Mouse (Mus musculus) MEL (cell line): ENCODE measurements around the gene Fhit. TPM values are rescaled to one million over a fixed set of nuclear protein-coding genes. Genes with fewer than 3 reads are reported as not detected.
A peak's percentile ranks its signal among the peaks of the same experiment; 100 is the strongest.

Source experiments
- DNase-seq: peaks from one replicate; pipeline ENCODE4 v3.0.0; 2011; ENCODE audit warnings: low read depth, low spot score
- H3K27ac ChIP-seq: 2 replicates; pipeline ENCODE4 v1.5.1; 2012; ENCODE audit warnings: low read depth, mild to moderate bottlenecking, control low read depth, low read length, moderate library complexity; ENCODE audit not compliant: control insufficient read depth
- H3K27me3 ChIP-seq, 2 experiments: fragments of 150-350 bp in 1 of 2; sonication (generic) in 1 of 2; 2 replicates each; pipeline ENCODE4 v1.6.1; 2012; ENCODE audit warnings: low read length in 2 of 2, mild to moderate bottlenecking in 2 of 2, improper control_type of control experiment in 1 of 2, moderate library complexity in 1 of 2; ENCODE audit not compliant: insufficient read depth in 2 of 2, control insufficient read depth in 1 of 2
- H3K36me3 ChIP-seq, 2 experiments: 2 replicates each; pipeline ENCODE4 v1.6.1; 2012 to 2014; ENCODE audit warnings: low read length in 2 of 2, improper control_type of control experiment in 1 of 2, inconsistent platforms in 1 of 2, mild to moderate bottlenecking in 1 of 2; ENCODE audit not compliant: insufficient read depth in 2 of 2, control insufficient read depth in 1 of 2
- H3K4me1 ChIP-seq, 2 experiments: fragments of 150-350 bp in 1 of 2; sonication (generic) in 1 of 2; 2 replicates each; pipeline ENCODE4 v1.6.1; 2012; ENCODE audit warnings: low read length in 2 of 2, improper control_type of control experiment in 1 of 2, mild to moderate bottlenecking in 1 of 2; ENCODE audit not compliant: insufficient read depth in 2 of 2, control insufficient read depth in 1 of 2
- H3K4me3 ChIP-seq, 2 experiments: fragments of 150-350 bp in 1 of 2; sonication (generic) in 1 of 2; 2 replicates each; pipeline ENCODE4 v1.5.1; 2012; ENCODE audit warnings: low read depth in 2 of 2, low read length in 2 of 2, mild to moderate bottlenecking in 2 of 2, moderate library complexity in 2 of 2, control low read depth in 1 of 2, improper control_type of control experiment in 1 of 2; ENCODE audit not compliant: control insufficient read depth in 1 of 2, insufficient read depth in 1 of 2
- H3K79me2 ChIP-seq: 2 replicates; pipeline ENCODE4 v1.6.1; 2012; ENCODE audit warnings: mild to moderate bottlenecking, low read length, moderate library complexity; ENCODE audit not compliant: control insufficient read depth, poor library complexity, insufficient read depth
- H3K9ac ChIP-seq: 2 replicates; pipeline ENCODE4 v1.6.1; 2012; ENCODE audit warnings: low read depth, mild to moderate bottlenecking, control low read depth, low read length, moderate library complexity; ENCODE audit not compliant: control insufficient read depth, poor library complexity, severe bottlenecking
- H3K9me3 ChIP-seq: fragments of 150-350 bp; sonication (generic); replicated peaks from 2 replicates; pipeline ENCODE4 v1.6.1; 2012; ENCODE audit warnings: mild to moderate bottlenecking, low read length, improper control_type of control experiment, moderate library complexity; ENCODE audit not compliant: insufficient read depth
- CTCF ChIP-seq, 3 experiments: IDR thresholded peaks in 2 of 3; conservative IDR thresholded peaks in 1 of 3; 2 replicates each; pipeline ENCODE4 v1.5.1; 2011 to 2012; ENCODE audit warnings: low read length in 3 of 3, low read depth in 2 of 3, mild to moderate bottlenecking in 2 of 3, improper control_type of control experiment in 1 of 3, inconsistent platforms in 1 of 3, mixed read lengths in 1 of 3, moderate library complexity in 1 of 3; ENCODE audit not compliant: control insufficient read depth in 1 of 3, insufficient read depth in 1 of 3, poor library complexity in 1 of 3, severe bottlenecking in 1 of 3
- E2F4 ChIP-seq: IDR thresholded peaks from 2 replicates; pipeline ENCODE4 v1.6.1; 2011; ENCODE audit warnings: low read depth, low read length, improper control_type of control experiment, borderline replicate concordance
- GABPA ChIP-seq: IDR thresholded peaks from 2 replicates; pipeline ENCODE4 v1.6.1; 2012; ENCODE audit warnings: low read depth, mild to moderate bottlenecking, inconsistent platforms, low read length, improper control_type of control experiment, moderate library complexity
- GATA1 ChIP-seq: IDR thresholded peaks from 2 replicates; pipeline ENCODE4 v1.6.1; 2011; ENCODE audit warnings: low read depth, low read length, improper control_type of control experiment
- JUND ChIP-seq: IDR thresholded peaks from 2 replicates; pipeline ENCODE4 v1.6.1; 2011; ENCODE audit warnings: low read depth, mild to moderate bottlenecking, improper control_type of control experiment, low read length
- KAT2A ChIP-seq: conservative IDR thresholded peaks from 2 replicates; pipeline ENCODE4 v1.6.1; 2012; ENCODE audit warnings: low read depth, low read length, improper control_type of control experiment, inconsistent platforms
- MEF2A ChIP-seq: IDR thresholded peaks from 2 replicates; pipeline ENCODE4 v1.6.1; 2014; ENCODE audit warnings: low read depth, mild to moderate bottlenecking, inconsistent platforms, low read length, improper control_type of control experiment; ENCODE audit not compliant: poor library complexity, insufficient replicate concordance, severe bottlenecking; ENCODE audit errors: extremely low read depth
- MXI1 ChIP-seq: IDR thresholded peaks from 2 replicates; pipeline ENCODE4 v1.6.1; 2011; ENCODE audit warnings: mild to moderate bottlenecking, low read depth, low read length, improper control_type of control experiment
- MYB ChIP-seq: IDR thresholded peaks from 2 replicates; pipeline ENCODE4 v1.6.1; 2011; ENCODE audit warnings: mild to moderate bottlenecking, low read depth, low read length, improper control_type of control experiment
- NELFE ChIP-seq: IDR thresholded peaks from 2 replicates; pipeline ENCODE4 v1.6.1; 2011; ENCODE audit warnings: low read depth, low read length, improper control_type of control experiment
- NRF1 ChIP-seq: IDR thresholded peaks from 2 replicates; pipeline ENCODE4 v1.6.1; 2014; ENCODE audit warnings: low read depth, mild to moderate bottlenecking, inconsistent platforms, low read length, improper control_type of control experiment, moderate library complexity; ENCODE audit not compliant: poor library complexity, insufficient read depth, severe bottlenecking
- POLR2AphosphoS2 ChIP-seq: IDR thresholded peaks from 2 replicates; pipeline ENCODE4 v1.6.1; 2011; ENCODE audit warnings: low read length, improper control_type of control experiment
- POLR2AphosphoS5 ChIP-seq: IDR thresholded peaks from 2 replicates; pipeline ENCODE4 v1.6.1; 2012; ENCODE audit warnings: low read depth, borderline replicate concordance, mild to moderate bottlenecking, inconsistent platforms, low read length, moderate library complexity, mixed read lengths
- SIN3A ChIP-seq: IDR thresholded peaks from 2 replicates; pipeline ENCODE4 v1.6.1; 2012; ENCODE audit warnings: low read length, improper control_type of control experiment, inconsistent platforms
- SMC3 ChIP-seq: IDR thresholded peaks from 2 replicates; pipeline ENCODE4 v1.6.1; 2011; ENCODE audit warnings: low read depth, low read length, improper control_type of control experiment
- TBP ChIP-seq: IDR thresholded peaks from 2 replicates; pipeline ENCODE4 v1.8.0; 2011; ENCODE audit warnings: low read depth, low read length, improper control_type of control experiment
- TCF12 ChIP-seq: IDR thresholded peaks from 2 replicates; pipeline ENCODE4 v1.6.1; 2014; ENCODE audit warnings: low read depth, mild to moderate bottlenecking, inconsistent platforms, low read length, improper control_type of control experiment, moderate library complexity
- ZNF384 ChIP-seq: IDR thresholded peaks from 2 replicates; pipeline ENCODE4 v1.6.1; 2012; ENCODE audit warnings: low read depth, mild to moderate bottlenecking, inconsistent platforms, low read length, improper control_type of control experiment
- polyA plus RNA-seq, 2 experiments: library from polyadenylated mRNA; stranded (reverse) in 1 of 2; unstranded in 1 of 2; fragments of >175 nt in 1 of 2; fragments of >200 nt in 1 of 2; gene quantifications; 2 replicates each; pipeline versions ENCODE4 v1.2.1 to v1.2.4; 2012; ENCODE audit warnings: low replicate concordance in 2 of 2, low read depth in 1 of 2; ENCODE audit not compliant: insufficient read length in 2 of 2, insufficient read depth in 1 of 2, missing spikeins in 1 of 2
- total RNA-seq: library from RNA; depleted of rRNA; stranded (reverse); fragments of 300-350 nt; gene quantifications from 2 replicates; pipeline ENCODE4 v1.2.3, GENCODE M21; 2012

The Fhit gene
- total and polyA plus RNA-seq, 3 experiments = 0.77 to 1.3 TPM; not detected in 1

DNA sequence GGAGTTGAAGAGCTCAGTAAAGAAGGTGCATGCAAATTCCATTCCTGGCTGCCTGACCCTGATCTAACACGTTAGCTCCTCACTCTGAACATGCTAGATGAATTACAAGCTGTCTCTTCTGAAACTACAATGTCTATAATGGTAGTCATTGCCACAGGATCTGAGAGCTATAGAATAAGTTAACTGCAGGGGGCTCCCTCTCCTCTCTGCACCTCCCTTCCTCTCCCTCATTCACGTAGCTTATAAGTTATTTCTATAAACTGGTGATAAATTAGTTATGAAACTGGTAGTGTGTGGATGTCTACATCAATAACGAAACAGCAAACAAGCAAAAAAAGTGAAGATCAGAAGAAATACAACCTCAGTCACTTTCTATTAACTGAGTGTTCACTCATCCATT is 860.9 kb downstream of the Fhit start:
- TF ChIP-seq SMC3 (peak; percentile 10), SIN3A (no peak)
- no peak overlapping the region for H3K27ac ChIP-seq
- no peaks in the 10 kb centered on the region for H3K79me2 ChIP-seq
- no peak overlapping the region for H3K4me3 ChIP-seq
- no peaks in the 10 kb centered on the region for H3K4me1 ChIP-seq
- H3K36me3 ChIP-seq = no peaks in the 10 kb centered on the region
- no peaks in the 10 kb centered on the region for H3K27me3 ChIP-seq
- no peak for DNase-seq
- no peak overlapping the region for H3K9ac ChIP-seq
- no peaks in the 10 kb centered on the region for H3K9me3 ChIP-seq

DNA sequence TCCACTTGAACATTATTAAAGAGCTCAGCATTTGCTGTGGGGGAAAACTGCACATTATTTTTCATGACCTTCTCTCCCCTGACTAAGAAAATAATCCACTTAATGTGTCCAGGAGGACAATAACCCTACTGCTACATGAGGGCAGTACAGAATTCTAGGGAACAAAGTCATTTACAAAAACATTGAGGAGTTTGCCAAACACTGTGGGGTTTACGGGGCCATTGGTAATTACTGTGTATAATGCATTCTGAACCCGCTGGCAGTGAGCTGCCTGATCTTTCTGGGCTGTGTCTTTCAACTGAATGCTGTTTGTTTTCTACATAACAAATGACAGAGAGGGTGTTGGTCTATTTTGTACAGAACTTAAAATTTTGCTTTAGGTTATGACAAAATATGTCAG is 862.8 kb downstream of the Fhit start:
- H3K9me3 ChIP-seq = no peaks in the 10 kb centered on the region
- no peaks in the 10 kb centered on the region for H3K4me1 ChIP-seq
- DNase-seq = no peak
- no peak overlapping the region for H3K27ac ChIP-seq
- H3K9ac ChIP-seq = no peak overlapping the region
- H3K4me3 ChIP-seq = no peak overlapping the region
- H3K36me3 ChIP-seq = no peaks in the 10 kb centered on the region
- H3K79me2 ChIP-seq = no peaks in the 10 kb centered on the region
- no peaks in the 10 kb centered on the region for H3K27me3 ChIP-seq
- TF ChIP-seq TBP = no peak
- no peak for TF ChIP-seq TCF12
- no peak for TF ChIP-seq NELFE
- TF ChIP-seq GABPA = no peak
- no peak for TF ChIP-seq CTCF (IDR thresholded peaks at IDR 0.05 in 2 of 3, conservative IDR thresholded peaks at IDR 0.05 in 1 of 3; ENCODE audit: control insufficient read depth in 1 of 3, insufficient read depth in 1 of 3, low read depth in 2 of 3, low read length in 3 of 3, poor library complexity in 1 of 3, severe bottlenecking in 1 of 3)
- no peak for TF ChIP-seq MXI1
- no peak for TF ChIP-seq POLR2AphosphoS5
- no peak for TF ChIP-seq E2F4
- no peak for TF ChIP-seq SIN3A

DNA sequence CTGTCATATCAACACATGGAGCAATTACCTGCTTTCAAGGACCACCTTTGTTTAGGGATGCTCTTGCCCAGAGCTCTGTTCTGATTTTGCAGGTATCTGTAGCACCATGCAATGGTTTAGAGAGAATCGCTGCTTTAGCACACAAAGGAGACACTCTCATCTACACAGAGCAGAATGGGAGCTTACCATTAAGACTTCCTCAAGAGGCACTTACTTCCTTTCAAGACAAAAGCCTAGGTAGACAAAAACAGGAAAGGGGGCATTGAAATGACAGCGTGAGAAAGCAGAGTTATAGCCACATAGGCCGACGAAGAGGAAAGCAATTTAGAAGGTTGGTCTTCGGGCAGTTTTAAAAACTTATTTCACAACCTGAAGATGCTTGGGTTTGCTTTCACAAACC is 872.8 kb downstream of the Fhit start:
- no peak for TF ChIP-seq MEF2A
- TF ChIP-seq SIN3A = no peak
- no peak for TF ChIP-seq POLR2AphosphoS2
- TF ChIP-seq ZNF384 = no peak
- no peak for TF ChIP-seq KAT2A
- TF ChIP-seq GATA1 = no peak
- no peak for TF ChIP-seq MYB
- TF ChIP-seq NRF1 = no peak
- TF ChIP-seq JUND = no peak
- TF ChIP-seq CTCF (IDR thresholded peaks at IDR 0.05 in 2 of 3, conservative IDR thresholded peaks at IDR 0.05 in 1 of 3; ENCODE audit: control insufficient read depth in 1 of 3, insufficient read depth in 1 of 3, low read depth in 2 of 3, low read length in 3 of 3, poor library complexity in 1 of 3, severe bottlenecking in 1 of 3) = no peak
- TF ChIP-seq GABPA = no peak
- no peak for TF ChIP-seq E2F4
- H3K27ac ChIP-seq = no peak overlapping the region
- H3K9me3 ChIP-seq = no peaks in the 10 kb centered on the region
- no peak overlapping the region for H3K4me3 ChIP-seq
- no peaks in the 10 kb centered on the region for H3K79me2 ChIP-seq
- H3K27me3 ChIP-seq = no peaks in the 10 kb centered on the region
- H3K36me3 ChIP-seq = no peaks in the 10 kb centered on the region
- H3K9ac ChIP-seq = no peak overlapping the region
- H3K4me1 ChIP-seq = no peaks in the 10 kb centered on the region
- no peak for DNase-seq
